ENCODE assay signal across 8 mouse cellular contexts in genomic region chr10:81433541-81434289, GRCm38 (mm10). TPM values are rescaled to one million over a fixed set of nuclear protein-coding genes. Genes with fewer than 3 reads are reported as not detected.
DNase-seq lines count a peak whose midpoint lies in the region; ATAC-seq and TF ChIP-seq lines count a peak whose summit lies in the region.

No protein-coding gene starts in this region.

- H3K4me1 ChIP-seq in heart, adult 2 months (ENCODE audit: control insufficient read depth, insufficient read depth, low read length): peaks cover 13% of the 10 kb centered on the region
- H3K4me1 ChIP-seq in intestine, embryonic 15.5 days (replicated peaks): peaks cover 39% of the 10 kb centered on the region
- H3K4me1 ChIP-seq in lung, embryonic 14.5 days (ENCODE audit: insufficient read depth): peaks cover 5% of the 10 kb centered on the region; the same call in 1 of the 2 replicates
- peaks cover 45% of the 10 kb centered on the region for H3K4me1 ChIP-seq in olfactory bulb, adult 2 months (ENCODE audit: control insufficient read depth, insufficient read depth, low read length)

- no peaks in the 10 kb centered on the region for H3K27me3 ChIP-seq in heart, adult 2 months (ENCODE audit: control insufficient read depth, insufficient read depth, low read length)
- H3K27me3 ChIP-seq in intestine, embryonic 15.5 days (replicated peaks): 0 out of 2 replicates have a peak, but pooled peaks cover 7% of the 10 kb centered on the region
- no peaks in the 10 kb centered on the region for H3K27me3 ChIP-seq in lung, embryonic 14.5 days (ENCODE audit: insufficient read depth, low read length)

- no peak for TF ChIP-seq POLR2A in heart, adult 2 months (IDR thresholded peaks at IDR 0.05; ENCODE audit: insufficient read depth, low read depth, low read length)
- no peak for TF ChIP-seq POLR2A in olfactory bulb, adult 2 months (IDR thresholded peaks at IDR 0.05; ENCODE audit: insufficient read depth, low read depth, low read length)

- peak overlapping the region; percentile 84 for H3K27ac ChIP-seq in heart, adult 2 months
- peak overlapping the region; percentile 96 for H3K27ac ChIP-seq in gastrocnemius, adult 2 months
- no peak overlapping the region for H3K27ac ChIP-seq in intestine, embryonic 15.5 days
- no peak overlapping the region; the same call in 1 of the 2 replicates for H3K27ac ChIP-seq in lung, embryonic 14.5 days (ENCODE audit: low read depth)
- H3K27ac ChIP-seq in olfactory bulb, adult 2 months (ENCODE audit: insufficient read depth, low read depth, low read length): peak overlapping the region; percentile 56; the same call in 1 of the 2 replicates

- peak; percentile 47 for TF ChIP-seq CTCF in heart, adult 2 months (IDR thresholded peaks at IDR 0.05)
- peak; percentile 60 for TF ChIP-seq CTCF in gastrocnemius, adult 2 months (IDR thresholded peaks at IDR 0.05)
- 0 out of 2 replicates have a peak, but pooled peaks have one; percentile 24 for TF ChIP-seq CTCF in lung, embryonic 14.5 days (IDR thresholded peaks at IDR 0.05; ENCODE audit: low read depth)
- no peak for TF ChIP-seq CTCF in olfactory bulb, adult 2 months (IDR thresholded peaks at IDR 0.05; ENCODE audit: insufficient read depth, low read depth, low read length)

- DNase-seq in heart, adult 2 months: peak; percentile 60 to 73
- DNase-seq in heart, postnatal 25 days (ENCODE audit: low spot score): no peak
- peak; percentile 79 for DNase-seq in T-cell, adult 2 months (ENCODE audit: low spot score)
- peak; percentile 85 for DNase-seq in gastrocnemius, adult 2 months
- DNase-seq in lung, embryonic 14.5 days: no peak
- DNase-seq in urinary bladder, postnatal 4 days (ENCODE audit: low spot score in 2 of 2): peak; percentile 35 to 57

- 0 out of 2 replicates have a peak overlapping the region, but pooled peaks have one; percentile 3 for H3K9ac ChIP-seq in heart, adult 2 months (ENCODE audit: low read depth, low read length)
- H3K9ac ChIP-seq in intestine, embryonic 15.5 days: no peak overlapping the region
- no peak overlapping the region for H3K9ac ChIP-seq in lung, embryonic 14.5 days

- 62% methylated on average over 26 of the region's 26 CpGs for WGBS in heart, adult 2 months
- 73% methylated on average over 26 of the region's 26 CpGs for WGBS in intestine, embryonic 15.5 days
- 73% methylated on average over 26 of the region's 26 CpGs for WGBS in lung, embryonic 14.5 days
- WGBS in olfactory bulb, adult 2 months: 57% methylated on average over 26 of the region's 26 CpGs

- no peak for ATAC-seq in intestine, embryonic 15.5 days
- no peak for ATAC-seq in lung, embryonic 14.5 days (ENCODE audit: insufficient read depth)

- no peak for TF ChIP-seq EP300 in heart, adult 2 months (IDR thresholded peaks at IDR 0.05; ENCODE audit: insufficient read depth, low read depth, low read length)

- intact Hi-C loops in heart, adult 2 months (cut with DNase I): no loop called here
- intact Hi-C loops in heart, postnatal 25 days (cut with DNase I): no loop called here
- intact Hi-C loops in gastrocnemius, adult 2 months (cut with DNase I): loop anchor here (2.0 kb wide), 1 partner anchor 25 kb away; no protein-coding TSS in a partner anchor

- no peaks in the 10 kb centered on the region for H3K9me3 ChIP-seq in intestine, embryonic 15.5 days
- H3K9me3 ChIP-seq in lung, embryonic 14.5 days (ENCODE audit: low read depth, low read length): no peaks in the 10 kb centered on the region

- H3K4me3 ChIP-seq in heart, adult 2 months: no peak overlapping the region
- H3K4me3 ChIP-seq in gastrocnemius, adult 2 months: peak overlapping the region; percentile 68
- H3K4me3 ChIP-seq in intestine, embryonic 15.5 days (replicated peaks): no peak overlapping the region
- H3K4me3 ChIP-seq in lung, embryonic 14.5 days (ENCODE audit: low read depth, low read length): 0 out of 2 replicates have a peak overlapping the region, but pooled peaks have one; percentile 20
- no peak overlapping the region for H3K4me3 ChIP-seq in olfactory bulb, adult 2 months (ENCODE audit: insufficient read depth, low read depth, low read length)

- peak overlapping the region; percentile 61; the same call in 1 of the 2 replicates for H3K4me2 ChIP-seq in intestine, embryonic 15.5 days (replicated peaks)
- H3K4me2 ChIP-seq in lung, embryonic 14.5 days: peak overlapping the region; percentile 56; the same call in 1 of the 2 replicates

- no peaks in the 10 kb centered on the region for H3K36me3 ChIP-seq in heart, adult 2 months (ENCODE audit: control insufficient read depth, insufficient read depth, low read length)
- H3K36me3 ChIP-seq in intestine, embryonic 15.5 days: no peaks in the 10 kb centered on the region
- H3K36me3 ChIP-seq in lung, embryonic 14.5 days (ENCODE audit: insufficient read depth): no peaks in the 10 kb centered on the region

- H3K79me2 ChIP-seq in heart, adult 2 months (replicated peaks; ENCODE audit: control insufficient read depth, insufficient read depth, low read length): no peaks in the 10 kb centered on the region

RNA-seq across cellular contexts. Expression of gene Nfic, which starts 21.7 kb away (rescaled TPM):
- total RNA-seq in heart, adult 2 months (2021): 100 to 1,000 TPM in 1 of 2 experiments, 10 to 100 TPM in 1; 94.2 to 104 TPM
- 59.9 and 80.1 TPM in 2 replicates for polyA plus RNA-seq in heart, adult 2 months (2012; rRNA removed)
- total RNA-seq in heart, postnatal 25 days (2021): 100 to 1,000 TPM; 110 to 130 TPM
- total RNA-seq in gastrocnemius, adult 2 months (2021): 100 to 1,000 TPM; 207 to 215 TPM
- 52.8 and 56.0 TPM in 2 replicates for polyA plus RNA-seq in intestine, embryonic 15.5 days (2015; fragmentation: Nextera tagmentation; extraction: Ambion mirVana)
- polyA plus RNA-seq in lung, embryonic 14.5 days (2014; fragmentation: Nextera tagmentation; extraction: Ambion mirVana): 86.0 and 86.5 TPM in 2 replicates
- not detected in 2 replicates for polyA plus RNA-seq in olfactory bulb, adult 2 months (2012; ENCODE audit: insufficient read depth, insufficient read length, low replicate concordance, missing spikeins)

RNA-seq across cellular contexts. Expression of gene Smim24, which starts 40.9 kb away (rescaled TPM):
- 1 to 10 TPM; 2.0 to 2.3 TPM for total RNA-seq in heart, adult 2 months (2021)
- 8.3 and 8.6 TPM in 2 replicates for polyA plus RNA-seq in heart, adult 2 months (2012; rRNA removed)
- 1 to 10 TPM; 2.0 TPM for total RNA-seq in heart, postnatal 25 days (2021)
- total RNA-seq in gastrocnemius, adult 2 months (2021): not detected
- polyA plus RNA-seq in intestine, embryonic 15.5 days (2015; fragmentation: Nextera tagmentation; extraction: Ambion mirVana): 235 and 288 TPM in 2 replicates
- polyA plus RNA-seq in lung, embryonic 14.5 days (2014; fragmentation: Nextera tagmentation; extraction: Ambion mirVana): 2.8 and 3.3 TPM in 2 replicates
- polyA plus RNA-seq in olfactory bulb, adult 2 months (2012; ENCODE audit: insufficient read depth, insufficient read length, low replicate concordance, missing spikeins): not detected in 2 replicates

RNA-seq across cellular contexts. Expression of gene Gm48552, which starts 44.9 kb away (rescaled TPM):
- 1 to 10 TPM in 1 of 2 experiments, not detected in 1; 1.2 TPM for total RNA-seq in heart, adult 2 months (2021)
- 0.88 and 1.2 TPM in 2 replicates for polyA plus RNA-seq in heart, adult 2 months (2012; rRNA removed)
- total RNA-seq in heart, postnatal 25 days (2021): under 1 TPM in 1 of 2 experiments, not detected in 1; 0.70 TPM
- total RNA-seq in gastrocnemius, adult 2 months (2021): 1 to 10 TPM in 1 of 2 experiments, under 1 TPM in 1; 0.84 to 1.0 TPM
- polyA plus RNA-seq in intestine, embryonic 15.5 days (2015; fragmentation: Nextera tagmentation; extraction: Ambion mirVana): 1.4 TPM in 1 of 2 replicates, not detected in the other
- 1.3 and 1.4 TPM in 2 replicates for polyA plus RNA-seq in lung, embryonic 14.5 days (2014; fragmentation: Nextera tagmentation; extraction: Ambion mirVana)
- not detected in 2 replicates for polyA plus RNA-seq in olfactory bulb, adult 2 months (2012; ENCODE audit: insufficient read depth, insufficient read length, low replicate concordance, missing spikeins)

RNA-seq across cellular contexts. Expression of gene Celf5, which starts 48.8 kb away (rescaled TPM):
- total RNA-seq in heart, adult 2 months (2021): under 1 TPM in 1 of 2 experiments, not detected in 1; 0.16 TPM
- 0.39 and 0.73 TPM in 2 replicates for polyA plus RNA-seq in heart, adult 2 months (2012; rRNA removed)
- under 1 TPM; 0.17 to 0.47 TPM for total RNA-seq in heart, postnatal 25 days (2021)
- under 1 TPM in 1 of 2 experiments, not detected in 1; 0.17 TPM for total RNA-seq in gastrocnemius, adult 2 months (2021)
- polyA plus RNA-seq in intestine, embryonic 15.5 days (2015; fragmentation: Nextera tagmentation; extraction: Ambion mirVana): 1.7 TPM in 2 replicates
- polyA plus RNA-seq in lung, embryonic 14.5 days (2014; fragmentation: Nextera tagmentation; extraction: Ambion mirVana): 0.09 and 0.30 TPM in 2 replicates
- not detected in 2 replicates for polyA plus RNA-seq in olfactory bulb, adult 2 months (2012; ENCODE audit: insufficient read depth, insufficient read length, low replicate concordance, missing spikeins)

RNA-seq across cellular contexts. Expression of gene Gm48551, which starts 49.4 kb away (rescaled TPM):
- 1 to 10 TPM in 1 of 2 experiments, under 1 TPM in 1; 0.73 to 1.9 TPM for total RNA-seq in heart, adult 2 months (2021)
- 2.1 and 3.5 TPM in 2 replicates for polyA plus RNA-seq in heart, adult 2 months (2012; rRNA removed)
- under 1 TPM; 0.61 to 0.78 TPM for total RNA-seq in heart, postnatal 25 days (2021)
- 1 to 10 TPM in 1 of 2 experiments, under 1 TPM in 1; 0.87 to 2.8 TPM for total RNA-seq in gastrocnemius, adult 2 months (2021)
- 2.8 and 3.6 TPM in 2 replicates for polyA plus RNA-seq in intestine, embryonic 15.5 days (2015; fragmentation: Nextera tagmentation; extraction: Ambion mirVana)
- 2.8 and 3.8 TPM in 2 replicates for polyA plus RNA-seq in lung, embryonic 14.5 days (2014; fragmentation: Nextera tagmentation; extraction: Ambion mirVana)
- not detected in 2 replicates for polyA plus RNA-seq in olfactory bulb, adult 2 months (2012; ENCODE audit: insufficient read depth, insufficient read length, low replicate concordance, missing spikeins)

Comparison
In these comparisons a context has a peak if more than half of its experiments do, and no peak if none do; other contexts are left out.
1. DNase-seq: peak in heart, adult 2 months (2 of 2), T-cell, adult 2 months (single experiment), gastrocnemius, adult 2 months (single experiment) and urinary bladder, postnatal 4 days (2 of 2); none in heart, postnatal 25 days (single experiment) and lung, embryonic 14.5 days (single experiment).
2. H3K27ac ChIP-seq: peak in heart, adult 2 months (single experiment), gastrocnemius, adult 2 months (single experiment) and olfactory bulb, adult 2 months (single experiment); none in intestine, embryonic 15.5 days (single experiment) and lung, embryonic 14.5 days (single experiment).
3. H3K4me3 ChIP-seq: peak in gastrocnemius, adult 2 months (single experiment) and lung, embryonic 14.5 days (single experiment); none in heart, adult 2 months (single experiment), intestine, embryonic 15.5 days (single experiment) and olfactory bulb, adult 2 months (single experiment).
4. RNA of gene Smim24, which starts 40.9 kb away (polyA plus RNA-seq): 235 to 288 TPM in intestine, embryonic 15.5 days; 8.3 to 8.6 TPM in heart, adult 2 months, 2.8 to 3.3 TPM in lung, embryonic 14.5 days and not detected in olfactory bulb, adult 2 months; every median in the first group is over 10 times any median in the second.